Mouse (Mus musculus): Measurements from ENCODE around the gene Ripor3. TPM values are rescaled to one million over a fixed set of nuclear protein-coding genes. Genes with fewer than 3 reads are reported as not detected.
"Not testable (repeated sequence)": the region's sequence is repeated elsewhere in the genome, so short reads cannot be mapped to it uniquely, and the experiment has no call there.

Gene Ripor3
- total RNA-seq (2021): 1 to 10 TPM; 1.6 to 1.7 TPM
- long read RNA-seq, experiment 1, partial matches to known transcripts: 1 of 1 reads
- long read RNA-seq, experiment 1, other reads (novel, unspliced or antisense): 0 of 1 reads
- long read RNA-seq, experiment 2: 0 reads

- intact Hi-C loops (cut with DNase I; ENCODE audit: low total_unique reads): loop anchor here (10.0 kb wide), 1 partner anchor 325 kb away; the partner anchor contains the start of genes Cebpb and Tmem189
- DNase-seq: peak; percentile 84
These were observed at the start of gene Ripor3 for GRCm38 (mm10) chr2:168009936-168010668. Gene Ripor3, minus strand, starts transcription at chr2:168010618.

GRCm38 (mm10) chr2:168059200-168059790 is 48.9 kb upstream of the Ripor3 start:
- intact Hi-C loops (cut with DNase I; ENCODE audit: low total_unique reads): no loop called here
- DNase-seq: no peak

- intact Hi-C loops (cut with DNase I; ENCODE audit: low total_unique reads): no loop called here
- DNase-seq: no peak
These were observed 48.2 kb upstream of the Ripor3 start for GRCm38 (mm10) chr2:168058488-168059199.

- intact Hi-C loops (cut with DNase I; ENCODE audit: low total_unique reads); DNase-seq: not testable (repeated sequence)
These were observed 47.5 kb upstream of the Ripor3 start for GRCm38 (mm10) chr2:168057876-168058275.

- no peak for DNase-seq
- intact Hi-C loops (cut with DNase I; ENCODE audit: low total_unique reads): no loop called here
These were observed 46.2 kb upstream of the Ripor3 start for GRCm38 (mm10) chr2:168056666-168056933.

GRCm38 (mm10) chr2:168055910-168056665 is 45.7 kb upstream of the Ripor3 start:
- intact Hi-C loops (cut with DNase I; ENCODE audit: low total_unique reads): no loop called here
- no peak for DNase-seq

- DNase-seq: no peak
- intact Hi-C loops (cut with DNase I; ENCODE audit: low total_unique reads): loop anchor here (5.0 kb wide), 1 partner anchor 38 kb away; no protein-coding TSS in a partner anchor
These were observed 43.7 kb upstream of the Ripor3 start for GRCm38 (mm10) chr2:168054142-168054541.

- intact Hi-C loops (cut with DNase I; ENCODE audit: low total_unique reads): loop anchor here (5.0 kb wide), 1 partner anchor 40 kb away; no protein-coding TSS in a partner anchor
- peak; percentile 32 for DNase-seq
These were observed 42.3 kb upstream of the Ripor3 start for GRCm38 (mm10) chr2:168052689-168053088.

GRCm38 (mm10) chr2:168052156-168052555 is 41.7 kb upstream of the Ripor3 start:
- no peak for DNase-seq
- intact Hi-C loops (cut with DNase I; ENCODE audit: low total_unique reads): loop anchor here (5.0 kb wide), 1 partner anchor 40 kb away; no protein-coding TSS in a partner anchor

GRCm38 (mm10) chr2:168050000-168050942 is 39.9 kb upstream of the Ripor3 start:
- peak; percentile 53 for DNase-seq
- intact Hi-C loops (cut with DNase I; ENCODE audit: low total_unique reads): loop anchor here (5.0 kb wide), 1 partner anchor 42 kb away; no protein-coding TSS in a partner anchor

GRCm38 (mm10) chr2:168049002-168049635 is 38.7 kb upstream of the Ripor3 start:
- DNase-seq: peak; percentile 54
- intact Hi-C loops (cut with DNase I; ENCODE audit: low total_unique reads): no loop called here

- no peak for DNase-seq
- intact Hi-C loops (cut with DNase I; ENCODE audit: low total_unique reads): no loop called here
These were observed 36.0 kb upstream of the Ripor3 start for GRCm38 (mm10) chr2:168046467-168046866.

- intact Hi-C loops (cut with DNase I; ENCODE audit: low total_unique reads): no loop called here
- peak; percentile 49 for DNase-seq
These were observed 35.4 kb upstream of the Ripor3 start for GRCm38 (mm10) chr2:168045771-168046170.

GRCm38 (mm10) chr2:168045357-168045756 is 34.9 kb upstream of the Ripor3 start:
- no peak for DNase-seq

GRCm38 (mm10) chr2:168044681-168045287 is 34.4 kb upstream of the Ripor3 start:
- DNase-seq: no peak
- intact Hi-C loops (cut with DNase I; ENCODE audit: low total_unique reads): no loop called here

More at GRCm38 (mm10) chr2:168045357-168045756, 34.9 kb upstream of the Ripor3 start:
- intact Hi-C loops (cut with DNase I; ENCODE audit: low total_unique reads): no loop called here

GRCm38 (mm10) chr2:168042019-168042418 is 31.6 kb upstream of the Ripor3 start:
- intact Hi-C loops (cut with DNase I; ENCODE audit: low total_unique reads): no loop called here
- DNase-seq: no peak

GRCm38 (mm10) chr2:168040751-168041150 is 30.3 kb upstream of the Ripor3 start:
- intact Hi-C loops (cut with DNase I; ENCODE audit: low total_unique reads): no loop called here
- DNase-seq: no peak

Measured in gastrocnemius, postnatal 14 days (tissue).